Mouse (Mus musculus): ENCODE results near the gene Lgr5. TPM values are rescaled to one million over a fixed set of nuclear protein-coding genes. Genes with fewer than 3 reads are reported as not detected.

Lgr5 gene
- not detected for total RNA-seq (2022)

DNA sequence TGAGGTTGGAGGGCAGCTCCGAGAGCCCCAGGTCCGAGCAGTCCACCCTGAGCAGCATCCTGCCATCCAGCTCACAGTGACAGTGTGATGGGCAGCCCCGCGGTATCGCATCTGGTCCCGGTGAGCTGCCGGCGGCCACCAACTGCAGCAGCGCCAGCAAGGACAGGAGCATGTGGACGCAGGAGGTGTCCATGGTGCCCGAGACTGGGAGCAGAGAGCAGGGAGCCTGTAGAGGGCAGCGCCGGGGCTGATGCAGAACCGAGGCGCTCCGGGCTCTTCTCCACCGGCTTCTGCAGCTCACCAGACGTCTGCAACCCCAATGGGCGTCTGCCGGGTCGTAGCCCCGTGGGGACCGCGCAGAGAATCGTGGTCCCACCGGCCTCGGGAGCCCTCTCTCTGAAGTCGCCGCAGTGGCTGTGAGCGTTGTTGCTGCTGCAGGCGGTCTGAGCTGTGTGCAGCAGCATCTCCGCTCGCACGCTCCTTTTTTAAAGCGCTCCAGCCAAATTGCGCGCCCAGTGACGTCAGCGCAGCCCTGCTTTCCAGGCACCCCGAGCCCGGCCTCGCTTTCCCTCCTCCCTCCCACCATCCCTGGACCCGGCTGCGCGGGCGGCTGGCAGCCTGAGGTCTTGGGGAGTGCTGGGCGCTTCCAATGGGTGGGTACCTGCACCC lies at the start of gene Lgr5:
Gene Lgr5, minus strand, starts transcription at position 480 of the 669 bp plus-strand sequence.
- peak; percentile 9 for DNase-seq (ENCODE audit: low spot score)

GRCm38 (mm10) chr10:115626678-115627077 lies 39.1 kb upstream of the Lgr5 start:
- no peak for DNase-seq (ENCODE audit: low spot score)

DNA sequence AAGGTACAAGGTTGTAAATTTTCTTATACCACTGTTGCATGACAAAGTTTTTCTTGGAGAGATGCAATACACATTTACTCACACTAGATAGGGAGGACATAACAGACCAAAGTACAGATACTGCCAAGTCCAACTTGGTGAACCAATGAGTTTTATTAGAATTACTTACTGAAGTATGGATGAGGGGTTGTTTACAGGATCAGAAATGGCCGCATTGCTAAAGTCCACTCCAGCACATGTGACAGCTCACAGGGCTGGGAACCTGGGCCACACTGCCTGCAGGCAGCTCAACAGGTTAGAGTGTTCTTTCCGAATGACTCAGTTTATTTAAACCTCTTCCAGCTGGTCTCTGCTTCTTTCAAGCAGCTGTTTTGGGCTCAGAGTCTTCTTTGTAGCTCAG lies 37.4 kb upstream of the Lgr5 start:
- DNase-seq (ENCODE audit: low spot score), result no peak

- DNase-seq (ENCODE audit: low spot score), result no peak
These were observed 36.5 kb upstream of the Lgr5 start for GRCm38 (mm10) chr10:115623956-115624671.

DNA sequence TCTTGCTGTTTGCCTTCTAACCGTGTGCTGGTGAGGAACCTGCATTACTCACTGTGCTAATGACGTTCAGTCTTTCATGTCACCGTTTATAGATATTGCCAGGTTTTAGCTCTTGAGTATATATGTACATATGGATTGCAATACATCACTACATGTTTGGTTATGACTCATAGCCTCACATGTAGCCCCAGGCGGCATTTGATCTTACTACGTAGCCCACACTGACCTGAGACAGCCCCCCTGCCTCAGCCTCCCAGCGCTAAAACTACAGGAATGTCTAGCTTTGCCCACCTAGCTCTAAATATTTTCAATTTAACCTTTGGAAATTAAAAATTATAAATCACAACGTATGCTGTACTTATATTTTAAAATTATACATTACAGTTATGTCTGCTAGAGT lies 35.9 kb upstream of the Lgr5 start:
- DNase-seq (ENCODE audit: low spot score), result no peak

- no peak for DNase-seq (ENCODE audit: low spot score)
These were observed 30.8 kb upstream of the Lgr5 start for GRCm38 (mm10) chr10:115618288-115618856.

DNA sequence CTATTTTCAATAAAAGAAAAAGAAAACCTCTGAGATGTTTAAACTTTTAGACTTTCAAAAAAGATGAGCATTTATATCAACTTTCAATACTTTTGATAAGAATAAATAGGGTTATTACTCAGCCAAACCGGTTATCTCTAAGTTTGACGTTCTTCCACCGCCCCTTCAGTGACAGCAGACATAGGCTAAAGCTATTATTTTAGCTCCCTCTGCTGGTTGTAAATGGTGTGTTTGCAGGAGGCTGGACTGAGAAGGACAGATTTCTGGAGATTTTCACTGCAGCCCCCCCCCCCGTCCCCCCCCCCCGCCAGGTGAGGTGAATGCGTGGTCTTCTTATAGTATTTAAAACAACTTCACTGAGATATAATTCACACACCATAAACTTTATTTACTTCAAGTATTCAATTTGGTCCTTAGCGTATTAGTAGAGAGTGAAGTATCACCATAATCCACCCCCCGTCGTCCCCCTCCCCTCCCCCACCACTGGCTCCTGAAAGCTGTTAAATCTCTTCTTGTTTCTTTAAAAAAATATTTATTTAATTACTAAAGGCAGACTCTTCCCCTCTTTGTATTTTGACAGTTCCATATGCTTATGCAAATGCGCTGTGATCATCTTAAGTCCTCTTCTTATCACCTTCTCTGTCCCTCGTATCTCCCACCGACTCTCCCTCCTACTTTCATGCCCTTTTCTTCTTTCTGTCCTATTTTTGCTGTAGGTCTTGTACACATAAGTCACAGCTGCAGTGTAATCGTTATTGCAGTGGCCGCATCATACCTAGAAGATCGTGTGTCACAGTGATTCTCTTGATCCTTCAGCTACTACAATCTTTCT lies 30.1 kb upstream of the Lgr5 start:
- DNase-seq (ENCODE audit: low spot score), result peak; percentile 35

DNA sequence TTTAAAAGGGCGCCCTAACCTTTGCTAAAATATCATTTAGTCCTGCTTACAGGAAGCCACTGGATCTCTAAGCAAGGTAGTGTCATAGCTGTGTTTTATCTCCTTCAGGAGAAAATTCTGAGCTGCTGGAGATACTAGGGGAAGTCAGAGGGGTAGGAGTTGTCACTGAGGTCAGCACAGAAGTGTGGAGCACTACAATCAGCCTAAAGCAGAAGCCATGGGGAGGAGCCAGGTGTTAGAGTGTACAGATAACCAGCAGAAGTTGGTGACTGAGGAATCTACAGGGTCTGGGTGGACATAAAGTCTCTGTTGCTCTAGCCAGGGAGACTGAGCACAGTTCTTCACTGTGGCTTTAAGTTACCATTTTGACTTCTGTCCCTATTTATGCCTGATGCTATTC lies 8.2 kb upstream of the Lgr5 start:
- DNase-seq (ENCODE audit: low spot score), result no peak

GRCm38 (mm10) chr10:115593651-115594050 lies 6.1 kb upstream of the Lgr5 start:
- no peak for DNase-seq (ENCODE audit: low spot score)

DNA sequence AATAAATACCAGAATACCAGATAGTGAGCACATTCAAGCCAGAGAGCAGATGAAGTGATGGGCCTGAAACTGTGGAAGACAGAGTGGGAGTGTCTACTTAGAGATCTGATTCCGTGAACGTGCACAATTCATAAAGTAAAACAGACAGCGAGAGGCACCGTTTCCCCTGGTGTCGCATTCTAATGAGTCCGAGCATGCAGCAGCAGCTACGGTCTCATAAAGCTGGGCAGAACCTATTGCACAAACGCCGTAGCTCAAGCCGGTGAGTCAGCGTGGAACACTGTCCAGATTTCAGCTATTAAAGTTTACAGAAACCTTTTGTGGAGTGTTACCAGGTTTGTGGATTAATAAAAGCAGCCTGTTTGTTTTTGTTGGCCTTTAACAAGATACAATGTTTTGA lies 5.6 kb upstream of the Lgr5 start:
- no peak for DNase-seq (ENCODE audit: low spot score)

DNA sequence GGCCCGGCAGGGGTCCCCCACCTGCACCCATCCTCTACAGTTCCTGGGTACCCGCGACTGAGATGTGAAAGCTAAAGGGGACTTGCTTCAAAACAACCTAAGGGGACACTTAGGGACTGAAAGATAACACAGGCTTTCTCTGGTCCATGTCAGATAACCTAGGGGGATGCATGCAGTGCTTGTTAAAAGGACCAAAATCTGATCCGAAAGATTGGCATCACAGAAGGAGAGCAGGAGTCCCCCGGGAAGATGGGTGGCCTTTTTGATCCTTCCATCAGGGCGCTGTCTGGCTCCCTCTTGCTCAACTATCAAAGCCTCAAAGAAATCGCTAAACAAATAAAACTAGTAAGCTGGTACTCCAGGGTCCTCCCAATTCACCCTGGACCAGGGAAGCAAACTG lies 399 bp upstream of the Lgr5 start:
- DNase-seq (ENCODE audit: low spot score), result no peak

- no peak for DNase-seq (ENCODE audit: low spot score)
These were observed 1.0 kb downstream of the Lgr5 start for GRCm38 (mm10) chr10:115586246-115587231.

GRCm38 (mm10) chr10:115585491-115586245 lies 1.9 kb downstream of the Lgr5 start:
- no peak for DNase-seq (ENCODE audit: low spot score)

DNA sequence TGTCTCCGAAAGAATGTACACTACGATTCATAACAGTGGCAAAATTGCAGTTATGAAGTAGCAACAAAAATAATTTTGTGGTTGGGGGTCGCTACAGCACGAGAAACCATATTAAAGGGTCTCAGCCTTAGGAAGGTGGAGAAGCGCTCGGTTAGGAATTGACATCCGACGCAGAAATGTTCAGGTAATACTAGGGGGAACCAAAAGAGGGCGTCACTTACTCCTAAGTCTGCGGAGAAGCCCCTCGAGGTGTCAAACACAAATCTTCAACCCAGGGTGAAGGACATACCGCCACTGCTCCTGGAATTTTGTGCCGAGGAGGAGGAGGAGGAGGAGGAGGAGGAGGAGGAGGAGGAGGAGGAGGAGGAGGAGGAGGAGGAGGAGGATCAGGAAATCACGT lies 2.9 kb downstream of the Lgr5 start:
- no peak for DNase-seq (ENCODE audit: low spot score)

GRCm38 (mm10) chr10:115583071-115583470 lies 4.5 kb downstream of the Lgr5 start:
- no peak for DNase-seq (ENCODE audit: low spot score)

- DNase-seq (ENCODE audit: low spot score), result no peak
These were observed 5.6 kb downstream of the Lgr5 start for GRCm38 (mm10) chr10:115581971-115582370.

GRCm38 (mm10) chr10:115579494-115579893 lies 8.1 kb downstream of the Lgr5 start:
- no peak for DNase-seq (ENCODE audit: low spot score)

GRCm38 (mm10) chr10:115579076-115579475 lies 8.5 kb downstream of the Lgr5 start:
- DNase-seq (ENCODE audit: low spot score), result no peak

DNA sequence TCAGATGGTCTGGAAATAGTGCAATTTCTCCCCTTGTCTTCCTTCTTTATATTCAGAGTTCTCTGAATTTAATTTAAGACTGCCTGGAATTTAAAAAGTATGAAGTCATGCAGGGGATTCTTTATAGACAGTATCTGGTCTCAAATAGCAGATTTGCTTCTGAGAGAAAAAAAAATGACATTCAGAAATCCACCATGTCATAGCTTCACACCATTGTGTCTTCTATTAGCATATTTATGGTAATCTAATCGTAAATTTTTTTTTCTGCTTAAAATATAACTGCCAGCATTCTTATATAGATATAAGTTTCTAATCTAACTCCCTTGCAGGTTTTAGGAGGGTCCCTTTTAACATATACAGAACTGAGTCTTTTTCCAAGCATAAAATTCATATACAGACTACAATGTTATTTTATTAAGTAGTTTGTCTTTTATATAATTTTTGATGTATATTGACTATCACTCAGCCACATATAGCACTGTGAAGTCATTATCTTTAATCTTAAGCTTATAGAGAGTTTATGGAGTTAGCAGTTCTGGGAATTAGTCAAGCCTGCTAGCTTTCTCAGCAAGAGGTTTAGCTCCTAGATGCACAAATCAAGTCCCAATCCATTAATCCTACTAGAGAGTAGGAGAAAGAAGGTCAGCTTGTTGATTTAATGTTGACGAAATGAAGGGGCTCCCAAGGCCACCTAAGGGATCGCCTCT lies 15.7 kb downstream of the Lgr5 start:
- no peak for DNase-seq (ENCODE audit: low spot score)

- DNase-seq (ENCODE audit: low spot score), result no peak
These were observed 16.3 kb downstream of the Lgr5 start for GRCm38 (mm10) chr10:115571317-115571716.
